Mouse (Mus musculus): ENCODE data around the gene Ints11. TPM values are rescaled to one million over a fixed set of nuclear protein-coding genes. Genes with fewer than 3 reads are reported as not detected.

Gene Ints11
- polyA plus RNA-seq (2015; fragmentation: Nextera tagmentation; extraction: Ambion mirVana), result 96.2 and 106 TPM in 2 replicates

DNA sequence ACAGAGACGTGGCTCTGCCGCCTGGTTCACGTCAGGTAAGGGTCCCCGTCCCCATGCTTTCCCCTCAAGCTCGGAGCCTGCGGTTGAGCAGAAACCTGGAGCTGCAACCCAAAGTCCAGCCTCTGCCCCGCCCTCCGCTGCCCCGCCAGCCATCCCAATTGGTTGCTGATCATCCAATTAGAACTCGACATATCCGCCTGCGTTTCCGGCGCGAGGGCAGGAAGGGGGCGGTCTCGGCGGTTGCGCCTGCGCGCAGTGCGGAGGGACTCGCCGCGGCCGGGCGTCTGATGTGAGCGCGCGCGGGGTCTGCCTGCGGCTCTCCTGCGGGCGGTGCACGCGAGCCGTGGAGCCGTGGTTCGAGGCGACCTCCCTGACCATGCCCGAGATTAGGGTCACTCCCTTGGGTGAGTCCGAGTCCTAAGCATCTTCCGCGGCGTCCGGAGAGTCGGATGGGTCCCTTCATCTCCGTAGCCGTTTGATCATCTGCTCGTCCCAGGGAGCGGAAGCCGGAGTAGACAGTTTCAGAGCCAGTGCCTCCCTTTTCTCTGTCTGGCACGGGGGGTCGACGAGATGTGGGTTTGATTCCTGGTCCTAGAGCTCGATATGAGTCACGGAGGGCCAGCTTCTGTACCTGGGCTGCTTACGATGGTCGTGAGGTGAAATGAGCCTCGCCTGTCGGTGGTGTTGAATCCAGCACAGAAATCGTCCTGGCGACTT, at the start of gene Ints11, which contains the start of gene Cptp:
Gene Ints11 (plus strand): TSS at position 230 of the 717 bp plus-strand sequence.
Gene Cptp (minus strand): TSS at position 124 of the 717 bp plus-strand sequence.
- Histone ChIP-seq H3K27me3 (no peaks in the 10 kb centered on the region), H3K4me3 (peak within 1 kb of the TSS; percentile 79), H3K4me1 (peaks cover 29% of the 10 kb centered on the region), H3K27ac (peak within 1 kb of the TSS; percentile 61), H3K9ac (peak within 1 kb of the TSS; percentile 89), H3K4me2 (peak within 1 kb of the TSS; percentile 82), H3K36me3 (ENCODE audit: poor library complexity, severe bottlenecking) (peaks cover 54% of the 10 kb centered on the region), H3K9me3 (replicated peaks) (no peaks in the 10 kb centered on the region)
- WGBS, result under 1% methylated on average over 63 of the region's 63 CpGs
- ATAC-seq, result peak; percentile 98

DNA sequence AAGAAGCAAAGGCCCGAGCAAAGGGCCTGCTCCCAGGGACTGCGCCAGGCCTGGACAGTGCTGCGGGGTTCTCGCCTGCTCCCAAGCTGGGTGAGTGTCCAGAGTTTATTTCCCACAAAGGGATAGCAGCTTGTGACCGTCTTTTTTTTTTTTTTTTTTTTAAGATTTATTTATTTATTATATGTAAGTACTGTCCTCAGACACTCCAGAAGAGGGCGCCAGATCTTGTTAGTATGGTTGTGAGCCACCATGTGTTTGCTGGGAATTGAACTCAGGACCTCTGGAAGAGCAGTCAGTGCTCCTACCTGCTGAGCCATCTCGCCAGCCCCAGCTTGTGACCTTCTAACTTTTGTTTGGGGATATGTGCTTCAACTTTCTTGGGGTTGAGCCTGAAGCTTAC, 48.3 kb upstream of the Ints11 start:
- WGBS, result 83% methylated on average over 7 of the region's 7 CpGs
- Histone ChIP-seq H3K4me1 (no peaks in the 10 kb centered on the region), H3K9me3 (replicated peaks) (no peaks in the 10 kb centered on the region), H3K4me3 (no peak overlapping the region), H3K9ac (no peak overlapping the region), H3K27ac (no peak overlapping the region), H3K4me2 (no peak overlapping the region), H3K36me3 (ENCODE audit: poor library complexity, severe bottlenecking) (peaks cover 95% of the 10 kb centered on the region), H3K27me3 (no peaks in the 10 kb centered on the region)
- no peak for ATAC-seq

DNA sequence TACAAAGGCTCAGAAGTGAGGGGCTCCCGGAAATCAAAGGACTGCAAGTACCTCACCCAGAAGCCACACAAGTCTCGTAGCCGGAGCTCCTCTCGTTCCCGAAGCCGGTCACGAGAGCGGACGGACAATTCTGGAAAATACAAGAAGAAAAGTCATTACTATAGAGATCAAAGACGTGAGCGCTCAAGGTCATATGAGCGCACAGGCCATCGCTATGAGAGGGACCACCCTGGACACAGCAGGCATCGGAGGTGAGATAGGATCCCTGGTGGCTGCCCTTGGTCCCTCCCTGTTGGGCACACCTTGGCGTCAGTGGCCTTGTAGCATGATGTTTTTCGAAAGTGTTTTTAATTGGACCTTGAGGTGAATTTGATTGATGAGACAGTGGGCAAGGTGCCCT, 45.9 kb upstream of the Ints11 start:
- no peak for ATAC-seq
- H3K36me3 ChIP-seq (ENCODE audit: poor library complexity, severe bottlenecking), result peaks cover 94% of the 10 kb centered on the region
- H3K4me1 ChIP-seq, result no peaks in the 10 kb centered on the region
- 96% methylated on average over 16 of the region's 16 CpGs for WGBS
- no peak overlapping the region for H3K9ac ChIP-seq
- H3K27ac ChIP-seq, result no peak overlapping the region
- H3K4me2 ChIP-seq, result no peak overlapping the region
- no peak overlapping the region for H3K4me3 ChIP-seq
- H3K27me3 ChIP-seq, result no peaks in the 10 kb centered on the region
- no peaks in the 10 kb centered on the region for H3K9me3 ChIP-seq (replicated peaks)

DNA sequence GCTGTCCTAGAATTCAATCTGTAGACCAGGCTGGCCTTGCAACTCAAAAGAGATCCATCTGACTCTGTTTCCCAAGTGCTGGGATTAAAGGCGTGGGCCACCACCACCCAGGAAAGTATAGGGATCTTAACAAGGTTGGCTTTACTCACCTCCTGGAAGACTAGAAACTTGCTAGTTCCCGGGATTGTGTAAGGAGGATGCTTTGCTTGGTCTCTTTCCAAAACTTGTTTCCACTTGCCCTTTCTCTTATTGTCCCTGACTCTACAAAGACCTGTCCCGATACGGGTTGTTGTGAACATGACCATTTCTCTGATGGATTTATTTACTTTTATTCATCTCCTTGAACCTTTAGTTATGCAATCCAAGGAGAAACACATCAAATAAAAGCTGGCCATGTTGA, 39.5 kb upstream of the Ints11 start:
- peaks cover 48% of the 10 kb centered on the region for H3K36me3 ChIP-seq (ENCODE audit: poor library complexity, severe bottlenecking)
- H3K4me1 ChIP-seq, result peaks cover 25% of the 10 kb centered on the region
- H3K4me2 ChIP-seq, result no peak overlapping the region
- 96% methylated on average over 4 of the region's 4 CpGs for WGBS
- H3K4me3 ChIP-seq, result no peak overlapping the region
- H3K27ac ChIP-seq, result no peak overlapping the region
- no peaks in the 10 kb centered on the region for H3K9me3 ChIP-seq (replicated peaks)
- H3K9ac ChIP-seq, result no peak overlapping the region
- ATAC-seq, result no peak
- no peaks in the 10 kb centered on the region for H3K27me3 ChIP-seq

DNA sequence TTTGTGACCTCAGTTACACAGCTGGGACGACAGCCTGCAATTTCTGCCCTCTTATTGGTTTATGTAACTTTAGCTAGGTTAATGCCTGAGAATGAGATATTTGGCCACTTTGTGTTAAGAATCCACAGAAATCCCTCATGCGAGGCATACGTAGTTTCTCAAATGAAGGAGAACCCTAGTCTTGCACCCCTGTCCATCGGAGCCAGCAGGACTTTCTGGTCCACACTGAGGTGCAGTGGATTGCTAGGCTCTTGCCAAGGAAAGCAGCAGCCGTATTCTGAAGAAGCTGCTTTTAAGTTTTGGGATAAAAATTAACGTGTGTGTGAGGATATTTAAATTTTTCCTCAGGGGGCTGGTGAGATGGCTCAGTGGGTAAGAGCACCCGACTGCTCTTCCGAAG, 38.8 kb upstream of the Ints11 start:
- peak overlapping the region; percentile 91 for H3K4me3 ChIP-seq
- H3K27ac ChIP-seq, result 0 out of 2 replicates have a peak overlapping the region, but pooled peaks have one; percentile 27
- peak overlapping the region; percentile 99 for H3K4me2 ChIP-seq
- H3K9me3 ChIP-seq (replicated peaks), result no peaks in the 10 kb centered on the region
- no peak overlapping the region for H3K9ac ChIP-seq
- H3K4me1 ChIP-seq, result peaks cover 25% of the 10 kb centered on the region
- WGBS, result 51% methylated on average over 8 of the region's 8 CpGs
- no peaks in the 10 kb centered on the region for H3K27me3 ChIP-seq
- no peak for ATAC-seq
- peaks cover 41% of the 10 kb centered on the region for H3K36me3 ChIP-seq (ENCODE audit: poor library complexity, severe bottlenecking)

DNA sequence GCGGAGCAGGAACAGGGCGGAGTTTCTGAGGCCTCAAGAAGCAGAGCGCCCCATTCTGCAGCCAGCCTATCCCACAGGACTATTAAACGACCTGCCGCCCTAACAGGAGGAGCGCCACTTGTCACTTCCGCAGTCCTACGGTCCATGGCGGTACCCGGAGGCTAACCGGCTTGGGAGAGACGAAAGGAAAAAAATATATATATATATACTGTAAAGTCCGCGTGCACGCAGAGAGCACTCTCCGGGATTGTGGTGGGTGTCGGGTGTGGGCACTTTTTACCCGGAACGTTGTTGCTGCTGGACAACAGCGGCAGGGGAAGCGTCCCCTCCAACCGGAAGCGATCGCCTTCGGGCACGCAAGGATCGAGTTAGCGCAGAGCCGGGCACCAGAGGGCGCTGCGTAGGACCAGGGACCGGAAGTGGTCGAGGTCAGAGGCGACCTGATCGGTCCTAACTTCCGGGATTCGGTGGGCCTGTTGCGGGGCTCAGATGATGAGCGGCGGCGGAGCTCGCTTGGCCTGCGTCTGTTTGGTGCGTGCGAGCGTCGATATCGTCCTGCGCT, 38.1 kb upstream of the Ints11 start, which contains the start of gene Aurkaip1:
Gene Aurkaip1 (plus strand): TSS at position 68 of the 562 bp plus-strand sequence.
- WGBS, result under 1% methylated on average over 49 of the region's 49 CpGs
- Histone ChIP-seq H3K27me3 (no peaks in the 10 kb centered on the region), H3K36me3 (ENCODE audit: poor library complexity, severe bottlenecking) (peaks cover 37% of the 10 kb centered on the region), H3K9me3 (replicated peaks) (no peaks in the 10 kb centered on the region), H3K4me2 (peak within 1 kb of the TSS; percentile 99), H3K4me1 (peaks cover 25% of the 10 kb centered on the region), H3K4me3 (peak within 1 kb of the TSS; percentile 91), H3K9ac (peak within 1 kb of the TSS; percentile 93), H3K27ac (peak within 1 kb of the TSS; percentile 89)
- ATAC-seq, result peak; percentile 95

DNA sequence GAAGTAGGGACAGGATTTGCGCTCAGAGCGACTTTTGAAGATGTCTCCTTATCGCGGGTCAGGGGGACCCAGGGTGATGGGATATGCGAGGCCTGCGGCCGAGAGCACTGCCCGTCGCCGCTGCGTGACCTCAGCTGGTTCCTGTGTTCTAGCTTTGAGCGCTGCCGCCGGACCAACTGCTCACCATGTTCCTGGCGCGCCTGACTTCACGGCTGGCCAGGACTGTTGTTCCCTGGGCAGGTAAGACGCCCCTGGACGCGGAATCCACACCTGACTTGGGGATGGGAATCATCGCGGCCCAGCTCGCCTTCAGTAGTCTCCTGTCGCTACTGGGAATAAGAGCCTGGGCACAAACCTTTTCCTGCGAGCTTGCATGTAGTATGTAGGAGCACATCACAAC, 37.5 kb upstream of the Ints11 start:
- 1% methylated on average over 25 of the region's 25 CpGs for WGBS
- peak overlapping the region; percentile 93 for H3K9ac ChIP-seq
- H3K4me3 ChIP-seq, result peak overlapping the region; percentile 91
- peaks cover 32% of the 10 kb centered on the region for H3K36me3 ChIP-seq (ENCODE audit: poor library complexity, severe bottlenecking)
- peak overlapping the region; percentile 89 for H3K27ac ChIP-seq
- ATAC-seq, result no peak
- H3K27me3 ChIP-seq, result no peaks in the 10 kb centered on the region
- H3K9me3 ChIP-seq (replicated peaks), result no peaks in the 10 kb centered on the region
- peaks cover 25% of the 10 kb centered on the region for H3K4me1 ChIP-seq
- H3K4me2 ChIP-seq, result peak overlapping the region; percentile 99

DNA sequence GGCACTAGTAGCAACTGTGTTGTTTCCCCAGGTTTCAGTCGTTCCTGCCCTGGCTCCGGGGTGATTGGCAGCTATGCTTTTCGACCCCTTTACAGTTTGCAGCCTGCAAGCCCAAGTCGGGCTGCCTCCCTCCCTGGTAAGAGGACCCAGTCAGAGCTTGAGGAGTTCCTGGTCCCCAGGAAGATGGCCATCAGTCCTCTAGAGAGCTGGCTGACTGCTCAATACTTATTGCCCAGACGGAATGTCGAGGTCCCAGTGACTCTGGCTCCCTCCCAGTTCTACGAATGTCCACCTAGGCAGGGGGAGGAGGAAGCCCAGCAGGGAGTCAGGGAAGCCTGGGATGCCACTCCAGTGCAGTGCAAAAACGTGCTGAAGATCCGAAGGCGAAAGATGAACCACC, 37.0 kb upstream of the Ints11 start:
- Histone ChIP-seq H3K4me1 (peaks cover 25% of the 10 kb centered on the region), H3K27ac (peak overlapping the region; percentile 89; the same call in 1 of the 2 replicates), H3K27me3 (no peaks in the 10 kb centered on the region), H3K9ac (peak overlapping the region; percentile 93), H3K9me3 (replicated peaks) (no peaks in the 10 kb centered on the region), H3K4me2 (peak overlapping the region; percentile 99), H3K36me3 (ENCODE audit: poor library complexity, severe bottlenecking) (peaks cover 27% of the 10 kb centered on the region), H3K4me3 (peak overlapping the region; percentile 91)
- 54% methylated on average over 10 of the region's 10 CpGs for WGBS
- no peak for ATAC-seq

DNA sequence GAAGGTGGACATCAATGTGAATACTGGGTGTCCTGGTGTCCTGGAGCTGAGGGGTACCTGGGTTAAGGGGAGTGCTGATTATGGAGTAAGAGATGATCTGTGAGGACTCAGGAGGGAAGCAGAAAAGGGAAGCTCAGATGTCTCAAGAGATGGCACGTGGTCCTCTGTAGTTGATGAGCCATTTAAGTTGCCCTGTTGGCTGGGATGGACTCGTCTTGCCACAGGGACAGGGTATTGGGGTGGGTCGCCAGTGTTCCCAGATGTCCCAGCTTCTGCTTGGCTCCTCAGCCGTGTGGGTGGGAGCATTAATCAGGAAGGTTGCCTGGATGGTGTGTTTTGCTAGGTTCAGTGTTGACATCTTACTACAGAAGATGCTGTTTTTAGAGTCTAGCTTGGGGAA, 36.1 kb upstream of the Ints11 start:
- no peak for ATAC-seq
- no peaks in the 10 kb centered on the region for H3K27me3 ChIP-seq
- H3K9ac ChIP-seq, result no peak overlapping the region
- peaks cover 18% of the 10 kb centered on the region for H3K36me3 ChIP-seq (ENCODE audit: poor library complexity, severe bottlenecking)
- no peak overlapping the region for H3K27ac ChIP-seq
- whole genome bisulfite sequencing, result 87% methylated on average over 4 of the region's 4 CpGs
- peaks cover 25% of the 10 kb centered on the region for H3K4me1 ChIP-seq
- H3K4me2 ChIP-seq, result peak overlapping the region; percentile 99; the same call in 1 of the 2 replicates
- no peaks in the 10 kb centered on the region for H3K9me3 ChIP-seq (replicated peaks)
- no peak overlapping the region for H3K4me3 ChIP-seq

DNA sequence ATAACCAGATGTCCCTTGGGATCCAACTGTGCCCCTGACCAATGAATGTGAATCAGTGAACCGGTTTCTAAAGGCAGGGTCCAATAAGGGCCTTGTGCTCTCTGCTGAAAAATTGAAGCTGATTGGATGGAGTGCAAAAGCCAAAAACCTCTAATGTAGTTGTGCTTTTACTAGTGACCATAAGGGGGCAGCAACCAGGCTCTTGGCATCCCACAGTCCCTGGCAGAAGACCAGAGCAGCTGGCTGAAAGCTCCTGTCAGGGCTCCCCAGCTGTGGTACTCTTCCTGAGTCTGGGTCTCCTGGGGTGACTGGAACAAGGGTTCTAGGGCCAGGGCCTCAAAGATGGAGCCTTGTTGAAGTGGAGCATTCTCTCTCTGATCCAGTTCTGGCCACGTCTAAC, 35.5 kb upstream of the Ints11 start:
- WGBS, result 33% methylated on average over 2 of the region's 2 CpGs
- H3K4me1 ChIP-seq, result peaks cover 25% of the 10 kb centered on the region
- no peaks in the 10 kb centered on the region for H3K9me3 ChIP-seq (replicated peaks)
- H3K36me3 ChIP-seq (ENCODE audit: poor library complexity, severe bottlenecking), result peaks cover 15% of the 10 kb centered on the region
- no peak for ATAC-seq
- no peak overlapping the region for H3K4me2 ChIP-seq
- no peaks in the 10 kb centered on the region for H3K27me3 ChIP-seq
- H3K4me3 ChIP-seq, result no peak overlapping the region
- no peak overlapping the region for H3K9ac ChIP-seq
- peak overlapping the region; percentile 41; the same call in 1 of the 2 replicates for H3K27ac ChIP-seq

DNA sequence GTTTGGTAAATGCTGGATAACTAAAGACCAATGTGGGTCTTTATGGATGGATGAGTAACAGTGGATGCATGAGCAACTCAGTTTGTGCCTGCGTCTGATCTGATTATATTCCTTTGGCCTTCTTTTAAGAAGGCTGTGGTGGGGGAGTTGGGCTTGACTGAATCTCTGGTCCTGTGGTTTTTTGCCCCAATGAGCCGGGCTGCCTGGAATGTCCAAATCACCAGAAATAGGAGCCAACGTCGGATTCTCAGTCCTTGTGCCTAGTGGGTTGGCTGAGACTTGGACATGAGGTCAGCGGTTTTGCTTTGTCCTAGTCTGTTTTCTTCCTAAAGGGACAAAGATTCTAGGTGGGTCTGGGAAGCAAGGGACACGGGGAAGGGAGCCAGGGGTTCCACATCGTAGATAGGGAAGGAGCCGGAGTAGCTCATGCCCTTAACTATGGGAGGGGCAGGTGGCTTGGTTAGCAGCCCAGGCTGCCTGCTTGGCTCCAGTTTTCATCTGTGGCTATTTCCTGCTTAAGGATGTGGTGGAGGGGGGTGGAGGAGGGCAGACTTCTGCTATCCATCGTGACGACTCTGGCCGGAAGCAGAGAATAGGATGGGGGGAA, 31.8 kb upstream of the Ints11 start:
- Histone ChIP-seq H3K36me3 (ENCODE audit: poor library complexity, severe bottlenecking) (peaks cover 10% of the 10 kb centered on the region), H3K27ac (no peak overlapping the region), H3K27me3 (peaks cover 15% of the 10 kb centered on the region), H3K9me3 (replicated peaks) (no peaks in the 10 kb centered on the region), H3K9ac (no peak overlapping the region), H3K4me3 (no peak overlapping the region), H3K4me2 (no peak overlapping the region), H3K4me1 (peaks cover 40% of the 10 kb centered on the region)
- 86% methylated on average over 11 of the region's 11 CpGs for WGBS
- ATAC-seq, result no peak

Data from forebrain, embryonic 13.5 days (tissue).